Mouse (Mus musculus): Measurements from ENCODE around the gene Ceacam18. TPM values are rescaled to one million over a fixed set of nuclear protein-coding genes. Genes with fewer than 3 reads are reported as not detected.
A peak's percentile ranks its signal among the peaks of the same experiment; 100 is the strongest.
"Not testable (repeated sequence)": the region's sequence is repeated elsewhere in the genome, so short reads cannot be mapped to it uniquely, and the experiment has no call there.

The Ceacam18 gene
- polyA plus RNA-seq, 1 experiment from 2014 or later, result not detected

- no peaks in the 10 kb centered on the region for H3K27me3 ChIP-seq (replicated peaks; ENCODE audit: control insufficient read depth, insufficient read depth, low read length)
- no peak overlapping the region for H3K4me3 ChIP-seq (ENCODE audit: low read depth, low read length)
- 58% methylated on average over 3 of the region's 3 CpGs for WGBS
- no peaks in the 10 kb centered on the region for H3K36me3 ChIP-seq (ENCODE audit: control insufficient read depth, insufficient read depth, low read length)
- no peaks in the 10 kb centered on the region for H3K9me3 ChIP-seq (ENCODE audit: control insufficient read depth, low read length)
- DNase-seq (ENCODE audit: low spot score), result no peak
- no peak for ATAC-seq (replicated peaks; ENCODE audit: low FRiP score)
- H3K9ac ChIP-seq (ENCODE audit: low read depth, low read length), result no peak overlapping the region
- H3K27ac ChIP-seq (ENCODE audit: low read depth, low read length), result no peak overlapping the region
- no peaks in the 10 kb centered on the region for H3K4me1 ChIP-seq (replicated peaks; ENCODE audit: control insufficient read depth, insufficient read depth, low read length)
- no peak overlapping the region for H3K4me2 ChIP-seq
Observed at GRCm38 (mm10) chr7:43654519-43654918, 20.0 kb downstream of the Ceacam18 start.

- no peak overlapping the region for H3K4me2 ChIP-seq
Observed at GRCm38 (mm10) chr7:43656232-43656631, 21.7 kb downstream of the Ceacam18 start.

GRCm38 (mm10) chr7:43660002-43660401, 25.5 kb downstream of the Ceacam18 start, which contains the start of gene Siglece:
TSS of gene Siglece (minus strand) at chr7:43660161.
- Histone ChIP-seq H3K36me3 (ENCODE audit: control insufficient read depth, insufficient read depth, low read length) (no peaks in the 10 kb centered on the region), H3K9ac (ENCODE audit: low read depth, low read length) (no peak within 1 kb of the TSS), H3K4me2 (no peak within 1 kb of the TSS), H3K4me3 (ENCODE audit: low read depth, low read length) (no peak within 1 kb of the TSS), H3K9me3 (ENCODE audit: control insufficient read depth, low read length) (no peaks in the 10 kb centered on the region), H3K4me1 (replicated peaks; ENCODE audit: control insufficient read depth, insufficient read depth, low read length) (no peaks in the 10 kb centered on the region), H3K27me3 (replicated peaks; ENCODE audit: control insufficient read depth, insufficient read depth, low read length) (no peaks in the 10 kb centered on the region), H3K27ac (ENCODE audit: low read depth, low read length) (no peak within 1 kb of the TSS)
- DNase-seq (ENCODE audit: low spot score), result no peak
- 36% methylated on average over 1 of the region's 1 CpGs for WGBS
- no peak for ATAC-seq (replicated peaks; ENCODE audit: low FRiP score)

More at GRCm38 (mm10) chr7:43656232-43656631, 21.7 kb downstream of the Ceacam18 start:
- WGBS, result 56% methylated on average over 6 of the region's 6 CpGs
- Histone ChIP-seq H3K9me3 (ENCODE audit: control insufficient read depth, low read length) (no peaks in the 10 kb centered on the region), H3K9ac (ENCODE audit: low read depth, low read length) (no peak overlapping the region), H3K36me3 (ENCODE audit: control insufficient read depth, insufficient read depth, low read length) (no peaks in the 10 kb centered on the region), H3K27ac (ENCODE audit: low read depth, low read length) (no peak overlapping the region), H3K27me3 (replicated peaks; ENCODE audit: control insufficient read depth, insufficient read depth, low read length) (no peaks in the 10 kb centered on the region), H3K4me3 (ENCODE audit: low read depth, low read length) (no peak overlapping the region), H3K4me1 (replicated peaks; ENCODE audit: control insufficient read depth, insufficient read depth, low read length) (no peaks in the 10 kb centered on the region)
- DNase-seq (ENCODE audit: low spot score) (no peak), ATAC-seq (replicated peaks; ENCODE audit: low FRiP score) (no peak)

GRCm38 (mm10) chr7:43662804-43663203, 28.3 kb downstream of the Ceacam18 start:
- H3K4me1 ChIP-seq (replicated peaks; ENCODE audit: control insufficient read depth, insufficient read depth, low read length), result no peaks in the 10 kb centered on the region
- H3K27me3 ChIP-seq (replicated peaks; ENCODE audit: control insufficient read depth, insufficient read depth, low read length), result no peaks in the 10 kb centered on the region
- no peak overlapping the region for H3K4me3 ChIP-seq (ENCODE audit: low read depth, low read length)
- ATAC-seq (replicated peaks; ENCODE audit: low FRiP score), result no peak
- 81% methylated on average over 1 of the region's 1 CpGs for WGBS
- no peaks in the 10 kb centered on the region for H3K36me3 ChIP-seq (ENCODE audit: control insufficient read depth, insufficient read depth, low read length)
- H3K9ac ChIP-seq (ENCODE audit: low read depth, low read length), result no peak overlapping the region
- no peak overlapping the region for H3K27ac ChIP-seq (ENCODE audit: low read depth, low read length)
- H3K4me2 ChIP-seq, result no peak overlapping the region
- H3K9me3 ChIP-seq (ENCODE audit: control insufficient read depth, low read length), result no peaks in the 10 kb centered on the region
- DNase-seq (ENCODE audit: low spot score), result no peak

GRCm38 (mm10) chr7:43667221-43667620, 32.7 kb downstream of the Ceacam18 start:
- not testable (repeated sequence) for ATAC-seq (replicated peaks; ENCODE audit: low FRiP score); H3K4me2 ChIP-seq
- WGBS, result 88% methylated on average over 4 of the region's 4 CpGs

GRCm38 (mm10) chr7:43668582-43668981, 34.1 kb downstream of the Ceacam18 start:
- 14% methylated on average over 3 of the region's 3 CpGs for WGBS
- H3K4me3 ChIP-seq (ENCODE audit: low read depth, low read length), result no peak overlapping the region
- no peak overlapping the region for H3K4me2 ChIP-seq
- no peak overlapping the region for H3K27ac ChIP-seq (ENCODE audit: low read depth, low read length)
- H3K36me3 ChIP-seq (ENCODE audit: control insufficient read depth, insufficient read depth, low read length), result no peaks in the 10 kb centered on the region
- H3K27me3 ChIP-seq (replicated peaks; ENCODE audit: control insufficient read depth, insufficient read depth, low read length), result no peaks in the 10 kb centered on the region
- H3K9me3 ChIP-seq (ENCODE audit: control insufficient read depth, low read length), result no peaks in the 10 kb centered on the region
- H3K9ac ChIP-seq (ENCODE audit: low read depth, low read length), result no peak overlapping the region
- ATAC-seq (replicated peaks; ENCODE audit: low FRiP score) (no peak), DNase-seq (ENCODE audit: low spot score) (no peak)
- H3K4me1 ChIP-seq (replicated peaks; ENCODE audit: control insufficient read depth, insufficient read depth, low read length), result peaks cover 9% of the 10 kb centered on the region

More at GRCm38 (mm10) chr7:43667221-43667620, 32.7 kb downstream of the Ceacam18 start:
- H3K27me3 ChIP-seq (replicated peaks; ENCODE audit: control insufficient read depth, insufficient read depth, low read length); H3K9me3 ChIP-seq (ENCODE audit: control insufficient read depth, low read length); H3K36me3 ChIP-seq (ENCODE audit: control insufficient read depth, insufficient read depth, low read length); H3K4me3 ChIP-seq (ENCODE audit: low read depth, low read length); H3K9ac ChIP-seq (ENCODE audit: low read depth, low read length); H3K27ac ChIP-seq (ENCODE audit: low read depth, low read length); DNase-seq (ENCODE audit: low spot score); H3K4me1 ChIP-seq (replicated peaks; ENCODE audit: control insufficient read depth, insufficient read depth, low read length): not testable (repeated sequence)

- H3K4me1 ChIP-seq (replicated peaks; ENCODE audit: control insufficient read depth, insufficient read depth, low read length), result peaks cover 9% of the 10 kb centered on the region
- peaks cover 15% of the 10 kb centered on the region; the same call in 1 of the 2 replicates for H3K36me3 ChIP-seq (ENCODE audit: control insufficient read depth, insufficient read depth, low read length)
- H3K9ac ChIP-seq (ENCODE audit: low read depth, low read length), result peak overlapping the region; percentile 87
- peak overlapping the region; percentile 73 for H3K4me2 ChIP-seq
- ATAC-seq (replicated peaks; ENCODE audit: low FRiP score) (peak; percentile 9; the same call in 1 of the 2 replicates), DNase-seq (ENCODE audit: low spot score) (no peak)
- no peaks in the 10 kb centered on the region for H3K9me3 ChIP-seq (ENCODE audit: control insufficient read depth, low read length)
- peak overlapping the region; percentile 80 for H3K4me3 ChIP-seq (ENCODE audit: low read depth, low read length)
- WGBS, result 66% methylated on average over 11 of the region's 11 CpGs
- H3K27me3 ChIP-seq (replicated peaks; ENCODE audit: control insufficient read depth, insufficient read depth, low read length), result no peaks in the 10 kb centered on the region
- H3K27ac ChIP-seq (ENCODE audit: low read depth, low read length), result no peak overlapping the region
Observed at GRCm38 (mm10) chr7:43671064-43671808, 36.7 kb downstream of the Ceacam18 start.

GRCm38 (mm10) chr7:43671809-43672580, 37.5 kb downstream of the Ceacam18 start, which contains the start of gene Ctu1:
TSS of gene Ctu1 (plus strand) at chr7:43672016.
- under 1% methylated on average over 26 of the region's 26 CpGs for WGBS
- Histone ChIP-seq H3K9ac (ENCODE audit: low read depth, low read length) (peak within 1 kb of the TSS; percentile 87), H3K4me2 (peak within 1 kb of the TSS; percentile 73), H3K4me1 (replicated peaks; ENCODE audit: control insufficient read depth, insufficient read depth, low read length) (peaks cover 9% of the 10 kb centered on the region), H3K27ac (ENCODE audit: low read depth, low read length) (no peak within 1 kb of the TSS), H3K36me3 (ENCODE audit: control insufficient read depth, insufficient read depth, low read length) (peaks cover 23% of the 10 kb centered on the region), H3K9me3 (ENCODE audit: control insufficient read depth, low read length) (no peaks in the 10 kb centered on the region), H3K27me3 (replicated peaks; ENCODE audit: control insufficient read depth, insufficient read depth, low read length) (no peaks in the 10 kb centered on the region), H3K4me3 (ENCODE audit: low read depth, low read length) (peak within 1 kb of the TSS; percentile 80)
- DNase-seq (ENCODE audit: low spot score) (peak; percentile 76), ATAC-seq (replicated peaks; ENCODE audit: low FRiP score) (peak; percentile 92)

All from liver, embryonic 11.5 days (tissue).